Mouse (Mus musculus): ENCODE measurements around the gene Nlgn2.
A peak's percentile ranks its signal among the peaks of the same experiment; 100 is the strongest.

The Nlgn2 gene

GRCm38 (mm10) chr11:69795983-69796435 is 41.6 kb downstream of the Nlgn2 start:
- no peak for DNase-seq (ENCODE audit: low spot score in 2 of 2)

- peak; percentile 80 to 92 for DNase-seq (ENCODE audit: low spot score in 2 of 2)
Measured at GRCm38 (mm10) chr11:69795168-69795982, 42.2 kb downstream of the Nlgn2 start, which contains the start of gene Chrnb1. TSS of gene Chrnb1 (minus strand) at chr11:69795943.

GRCm38 (mm10) chr11:69793429-69793828 is 44.2 kb downstream of the Nlgn2 start:
- DNase-seq (ENCODE audit: low spot score in 2 of 2): no peak

GRCm38 (mm10) chr11:69791420-69791819 is 46.2 kb downstream of the Nlgn2 start:
- DNase-seq (ENCODE audit: low spot score in 2 of 2): no peak

GRCm38 (mm10) chr11:69789431-69789830 is 48.2 kb downstream of the Nlgn2 start:
- no peak for DNase-seq (ENCODE audit: low spot score in 2 of 2)

- no peak for DNase-seq (ENCODE audit: low spot score in 2 of 2)
Measured at GRCm38 (mm10) chr11:69787306-69787705, 50.3 kb downstream of the Nlgn2 start.

- DNase-seq (ENCODE audit: low spot score in 2 of 2): peak in 1 of 2 experiments; percentile 38
Measured at GRCm38 (mm10) chr11:69784793-69785272, 52.8 kb downstream of the Nlgn2 start.

- no peak for DNase-seq (ENCODE audit: low spot score in 2 of 2)
Measured at GRCm38 (mm10) chr11:69781828-69782227, 55.8 kb downstream of the Nlgn2 start.

GRCm38 (mm10) chr11:69778985-69779384 is 58.6 kb downstream of the Nlgn2 start:
- DNase-seq (ENCODE audit: low spot score in 2 of 2): no peak

- DNase-seq (ENCODE audit: low spot score in 2 of 2): no peak
Measured at GRCm38 (mm10) chr11:69778258-69778982, 59.2 kb downstream of the Nlgn2 start.

GRCm38 (mm10) chr11:69777504-69778257 is 59.9 kb downstream of the Nlgn2 start:
- DNase-seq (ENCODE audit: low spot score in 2 of 2): no peak

GRCm38 (mm10) chr11:69776488-69776887 is 61.1 kb downstream of the Nlgn2 start:
- no peak for DNase-seq (ENCODE audit: low spot score in 2 of 2)

GRCm38 (mm10) chr11:69775716-69776115 is 61.9 kb downstream of the Nlgn2 start:
- DNase-seq (ENCODE audit: low spot score in 2 of 2): no peak

- no peak for DNase-seq (ENCODE audit: low spot score in 2 of 2)
Measured at GRCm38 (mm10) chr11:69774961-69775360, 62.6 kb downstream of the Nlgn2 start.

All from urinary bladder, adult 18-20 months (tissue).